Mouse (Mus musculus): ENCODE data around the gene Atf7. TPM values are rescaled to one million over a fixed set of nuclear protein-coding genes. Genes with fewer than 3 reads are reported as not detected.
A peak's percentile ranks its signal among the peaks of the same experiment; 100 is the strongest.

The Atf7 gene
- polyA plus RNA-seq, 1 experiment from 2014 or later = 14.2 TPM

DNA sequence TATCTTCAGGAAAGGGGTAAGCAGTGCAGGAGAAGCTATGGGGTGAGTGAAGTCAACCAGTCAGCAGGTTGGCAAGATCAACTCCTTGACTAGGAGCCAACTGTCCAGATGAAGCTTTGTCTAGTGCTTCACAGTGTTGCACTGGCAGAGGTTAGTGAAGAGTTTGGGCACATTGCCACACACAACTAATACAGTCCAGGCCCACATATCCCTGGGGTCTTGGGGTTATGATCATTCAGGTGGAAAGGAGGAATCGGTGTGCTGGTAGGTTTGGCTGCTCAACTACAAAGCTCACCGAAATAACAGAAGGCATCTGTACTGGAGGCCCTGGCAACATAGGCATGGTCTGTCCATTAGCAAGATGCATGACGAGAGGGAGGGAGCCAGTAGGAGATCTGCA, 77.8 kb downstream of the Atf7 start:
- H3K36me3 ChIP-seq (ENCODE audit: control insufficient read depth, insufficient read depth, low read length) = peaks cover 3% of the 10 kb centered on the region; the same call in 1 of the 2 replicates
- no peak overlapping the region for H3K4me3 ChIP-seq (ENCODE audit: low read depth, low read length)
- no peaks in the 10 kb centered on the region for H3K9me3 ChIP-seq (ENCODE audit: control insufficient read depth, low read length)
- H3K27me3 ChIP-seq (ENCODE audit: control insufficient read depth, insufficient read depth, low read length) = no peaks in the 10 kb centered on the region
- 91% methylated on average over 3 of the region's 3 CpGs for WGBS
- no peaks in the 10 kb centered on the region for H3K4me1 ChIP-seq (ENCODE audit: control insufficient read depth, insufficient read depth, low read length)
- no peak overlapping the region for H3K4me2 ChIP-seq (ENCODE audit: low read depth)
- H3K9ac ChIP-seq (ENCODE audit: low read length) = no peak overlapping the region
- DNase-seq (ENCODE audit: low spot score) (no peak), ATAC-seq (ENCODE audit: insufficient read depth, low FRiP score, low TSS enrichment) (no peak)
- H3K27ac ChIP-seq (ENCODE audit: low read depth, low read length) = no peak overlapping the region

DNA sequence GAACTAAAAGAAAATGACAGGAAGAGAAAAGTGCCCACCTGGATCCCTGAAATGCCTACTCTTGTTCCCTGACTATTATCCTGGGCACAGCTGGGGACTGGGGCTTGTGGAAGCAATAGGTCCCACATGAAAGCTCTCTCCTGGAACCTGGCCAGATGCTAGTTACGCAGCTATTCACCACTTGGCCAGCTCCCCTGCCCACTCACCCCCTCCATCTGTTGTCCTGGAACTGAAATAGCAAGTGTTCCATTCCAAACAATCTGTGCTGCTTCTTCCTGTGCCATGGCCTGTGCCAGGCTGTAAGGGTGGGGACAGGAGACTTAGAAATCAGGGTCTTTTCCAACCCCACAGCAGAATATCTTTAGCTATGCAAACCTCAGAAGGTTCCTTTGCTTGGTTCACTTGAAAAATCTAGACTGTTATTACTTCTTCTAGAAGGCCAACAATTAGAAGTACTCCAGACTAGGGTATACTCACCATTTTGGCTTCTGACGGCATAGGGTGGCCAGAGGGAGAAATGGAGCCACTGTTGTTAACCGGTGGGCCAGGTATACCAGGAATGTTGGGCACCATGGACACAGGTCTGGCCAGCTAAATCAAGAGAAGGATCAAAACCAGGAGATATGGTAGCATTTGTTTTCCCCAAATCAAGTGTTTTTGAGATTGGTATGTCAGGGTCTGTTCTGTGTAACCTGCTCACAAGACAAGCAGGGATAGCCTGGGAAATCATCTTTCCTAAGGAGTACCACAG, 78.4 kb downstream of the Atf7 start:
- H3K27ac ChIP-seq (ENCODE audit: low read depth, low read length) = no peak overlapping the region
- H3K36me3 ChIP-seq (ENCODE audit: control insufficient read depth, insufficient read depth, low read length) = peaks cover 3% of the 10 kb centered on the region; the same call in 1 of the 2 replicates
- no peak overlapping the region for H3K9ac ChIP-seq (ENCODE audit: low read length)
- no peak overlapping the region for H3K4me3 ChIP-seq (ENCODE audit: low read depth, low read length)
- no peaks in the 10 kb centered on the region for H3K4me1 ChIP-seq (ENCODE audit: control insufficient read depth, insufficient read depth, low read length)
- H3K27me3 ChIP-seq (ENCODE audit: control insufficient read depth, insufficient read depth, low read length) = no peaks in the 10 kb centered on the region
- ATAC-seq (ENCODE audit: insufficient read depth, low FRiP score, low TSS enrichment) (no peak), DNase-seq (ENCODE audit: low spot score) (no peak)
- H3K9me3 ChIP-seq (ENCODE audit: control insufficient read depth, low read length) = no peaks in the 10 kb centered on the region
- no peak overlapping the region for H3K4me2 ChIP-seq (ENCODE audit: low read depth)
- WGBS = 89% methylated on average over 3 of the region's 3 CpGs

DNA sequence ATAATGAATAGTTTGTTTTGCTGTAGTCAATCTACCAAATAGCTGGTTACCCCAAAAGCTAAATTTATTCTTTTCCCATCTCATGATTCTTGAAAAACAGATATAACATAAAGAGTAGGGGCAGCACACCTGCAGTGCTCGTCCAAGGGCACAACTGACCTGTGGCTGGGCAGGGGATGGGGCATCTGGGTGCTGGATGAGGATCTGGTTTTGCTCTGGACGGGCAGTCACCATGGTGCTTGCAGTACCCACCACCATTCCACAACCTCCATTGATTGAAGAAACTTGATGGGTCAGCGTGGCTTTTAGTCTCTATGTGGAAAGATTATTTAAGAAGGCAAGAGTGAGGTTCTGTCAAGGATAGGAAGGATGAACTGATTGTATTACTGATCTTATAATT, 79.0 kb downstream of the Atf7 start:
- H3K36me3 ChIP-seq (ENCODE audit: control insufficient read depth, insufficient read depth, low read length) = peaks cover 3% of the 10 kb centered on the region; the same call in 1 of the 2 replicates
- no peaks in the 10 kb centered on the region for H3K9me3 ChIP-seq (ENCODE audit: control insufficient read depth, low read length)
- no peaks in the 10 kb centered on the region for H3K4me1 ChIP-seq (ENCODE audit: control insufficient read depth, insufficient read depth, low read length)
- H3K27me3 ChIP-seq (ENCODE audit: control insufficient read depth, insufficient read depth, low read length) = no peaks in the 10 kb centered on the region
- no peak overlapping the region for H3K4me3 ChIP-seq (ENCODE audit: low read depth, low read length)
- no peak overlapping the region for H3K27ac ChIP-seq (ENCODE audit: low read depth, low read length)
- H3K9ac ChIP-seq (ENCODE audit: low read length) = no peak overlapping the region
- no peak overlapping the region for H3K4me2 ChIP-seq (ENCODE audit: low read depth)
- ATAC-seq (ENCODE audit: insufficient read depth, low FRiP score, low TSS enrichment) (no peak), DNase-seq (ENCODE audit: low spot score) (no peak)
- WGBS = 90% methylated on average over 3 of the region's 3 CpGs

DNA sequence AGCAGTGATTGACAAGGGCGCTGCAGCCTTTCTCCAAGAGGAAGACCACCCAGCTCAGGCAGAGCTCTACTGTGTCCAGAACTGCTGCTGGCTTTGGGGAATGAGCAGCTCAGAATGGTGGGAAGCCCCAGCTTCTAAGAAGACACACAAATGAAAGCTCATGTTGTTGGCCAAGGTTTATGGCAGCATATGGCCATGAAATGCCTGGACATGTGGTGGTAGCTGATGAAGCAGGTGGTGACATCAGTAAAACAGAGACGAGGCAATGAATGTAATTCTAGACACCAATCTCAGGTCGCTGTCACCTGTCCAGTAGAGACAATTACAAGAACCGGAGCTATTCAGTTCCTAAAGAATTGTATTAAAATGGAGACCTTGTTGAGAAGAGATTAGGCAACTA, 80.5 kb downstream of the Atf7 start:
- H3K9ac ChIP-seq (ENCODE audit: low read length) = no peak overlapping the region
- no peak overlapping the region for H3K4me3 ChIP-seq (ENCODE audit: low read depth, low read length)
- H3K4me2 ChIP-seq (ENCODE audit: low read depth) = no peak overlapping the region
- H3K36me3 ChIP-seq (ENCODE audit: control insufficient read depth, insufficient read depth, low read length) = peaks cover 3% of the 10 kb centered on the region; the same call in 1 of the 2 replicates
- DNase-seq (ENCODE audit: low spot score) = no peak
- ATAC-seq (ENCODE audit: insufficient read depth, low FRiP score, low TSS enrichment) = no peak
- H3K9me3 ChIP-seq (ENCODE audit: control insufficient read depth, low read length) = no peaks in the 10 kb centered on the region
- H3K27ac ChIP-seq (ENCODE audit: low read depth, low read length) = no peak overlapping the region
- WGBS = 89% methylated on average over 4 of the region's 4 CpGs
- no peaks in the 10 kb centered on the region for H3K4me1 ChIP-seq (ENCODE audit: control insufficient read depth, insufficient read depth, low read length)
- H3K27me3 ChIP-seq (ENCODE audit: control insufficient read depth, insufficient read depth, low read length) = no peaks in the 10 kb centered on the region

DNA sequence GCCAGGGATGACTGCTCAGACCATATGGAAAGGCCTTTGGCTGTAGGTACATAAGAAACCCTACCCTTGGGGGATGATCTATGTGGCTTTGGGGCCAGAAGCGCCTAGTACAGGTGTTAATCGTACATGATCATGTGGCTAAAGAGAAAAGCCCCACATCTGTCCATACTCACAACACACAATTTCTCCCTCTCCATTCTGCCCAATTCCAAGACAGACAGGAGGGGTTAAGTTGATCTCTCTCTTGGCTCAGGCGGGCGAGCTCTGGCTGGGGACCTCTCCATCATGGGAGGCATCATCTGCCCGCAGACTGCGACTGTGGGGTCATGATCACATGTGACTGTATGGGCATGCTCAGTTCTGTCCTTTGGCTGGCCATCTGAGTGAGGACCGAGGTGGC, 91.3 kb downstream of the Atf7 start:
- WGBS = 91% methylated on average over 7 of the region's 7 CpGs
- Histone ChIP-seq H3K9ac (ENCODE audit: low read length) (no peak overlapping the region), H3K4me3 (ENCODE audit: low read depth, low read length) (no peak overlapping the region), H3K36me3 (ENCODE audit: control insufficient read depth, insufficient read depth, low read length) (peaks cover 6% of the 10 kb centered on the region), H3K27ac (ENCODE audit: low read depth, low read length) (no peak overlapping the region), H3K4me1 (ENCODE audit: control insufficient read depth, insufficient read depth, low read length) (no peaks in the 10 kb centered on the region), H3K27me3 (ENCODE audit: control insufficient read depth, insufficient read depth, low read length) (no peaks in the 10 kb centered on the region), H3K9me3 (ENCODE audit: control insufficient read depth, low read length) (no peaks in the 10 kb centered on the region), H3K4me2 (ENCODE audit: low read depth) (no peak overlapping the region)
- no peak for DNase-seq (ENCODE audit: low spot score)
- ATAC-seq (ENCODE audit: insufficient read depth, low FRiP score, low TSS enrichment) = no peak

DNA sequence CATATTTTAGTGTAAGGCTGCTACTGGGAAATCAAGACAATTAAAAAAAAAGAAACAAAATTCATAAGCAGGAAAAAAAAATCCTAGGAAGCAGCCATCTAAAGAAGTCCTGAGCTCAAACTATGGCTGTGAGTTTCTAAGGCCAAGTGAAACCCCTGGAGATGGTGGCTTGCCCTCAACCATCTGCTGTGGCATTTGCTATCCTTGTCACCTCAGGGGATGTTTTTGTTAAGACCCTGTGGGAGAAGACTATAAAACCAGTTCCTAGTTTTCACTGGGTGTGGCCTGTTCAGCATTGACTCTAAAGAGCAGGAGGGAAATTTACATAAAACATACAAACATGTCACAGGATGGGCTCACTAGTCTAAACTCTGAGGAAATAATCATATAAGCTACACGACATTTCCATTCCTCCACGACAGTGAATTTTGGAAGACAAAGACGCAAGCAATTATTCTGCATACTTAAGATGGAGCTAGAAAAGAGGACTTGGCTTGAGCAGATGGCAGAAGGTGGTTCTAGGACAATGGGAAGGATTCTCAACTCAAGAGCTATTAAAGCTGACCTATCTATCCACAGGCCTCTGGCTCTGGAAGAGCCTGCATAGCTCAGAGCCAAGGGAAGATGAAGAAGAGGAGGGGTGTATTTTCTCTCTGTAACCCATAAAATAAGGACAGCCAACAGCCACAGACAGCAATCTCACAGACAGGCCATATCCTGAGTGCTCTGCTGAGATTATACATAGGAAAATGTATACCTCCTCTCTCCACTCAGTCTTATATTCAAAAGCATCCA, 93.0 kb downstream of the Atf7 start:
- Histone ChIP-seq H3K27ac (ENCODE audit: low read depth, low read length) (no peak overlapping the region), H3K36me3 (ENCODE audit: control insufficient read depth, insufficient read depth, low read length) (peaks cover 6% of the 10 kb centered on the region), H3K4me2 (ENCODE audit: low read depth) (no peak overlapping the region), H3K27me3 (ENCODE audit: control insufficient read depth, insufficient read depth, low read length) (no peaks in the 10 kb centered on the region), H3K4me3 (ENCODE audit: low read depth, low read length) (no peak overlapping the region), H3K9ac (ENCODE audit: low read length) (no peak overlapping the region), H3K9me3 (ENCODE audit: control insufficient read depth, low read length) (no peaks in the 10 kb centered on the region), H3K4me1 (ENCODE audit: control insufficient read depth, insufficient read depth, low read length) (no peaks in the 10 kb centered on the region)
- WGBS = 87% methylated on average over 3 of the region's 3 CpGs
- DNase-seq (ENCODE audit: low spot score) (no peak), ATAC-seq (ENCODE audit: insufficient read depth, low FRiP score, low TSS enrichment) (no peak)

DNA sequence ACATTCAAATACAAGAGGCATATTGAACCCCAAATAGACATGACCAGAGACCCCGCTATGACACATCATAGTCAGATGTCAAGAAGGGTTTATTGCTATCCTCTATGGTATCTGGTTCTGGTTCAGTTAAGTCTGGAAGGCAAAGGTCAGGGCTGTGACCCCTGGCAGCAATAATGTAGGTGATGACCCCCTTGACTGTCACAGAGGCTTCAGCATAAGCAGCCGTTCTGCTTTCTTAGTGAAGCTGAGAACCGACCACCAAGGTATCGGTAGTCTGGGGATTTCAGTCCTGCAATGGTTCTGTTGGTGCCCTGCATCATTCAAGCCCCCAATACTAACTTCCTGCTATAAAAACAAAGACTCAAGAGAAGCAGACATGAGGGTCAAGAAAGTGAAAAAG, 93.7 kb downstream of the Atf7 start:
- WGBS = 64% methylated on average over 4 of the region's 4 CpGs
- no peak overlapping the region for H3K4me3 ChIP-seq (ENCODE audit: low read depth, low read length)
- peaks cover 6% of the 10 kb centered on the region for H3K36me3 ChIP-seq (ENCODE audit: control insufficient read depth, insufficient read depth, low read length)
- H3K9ac ChIP-seq (ENCODE audit: low read length) = no peak overlapping the region
- no peak overlapping the region for H3K27ac ChIP-seq (ENCODE audit: low read depth, low read length)
- no peaks in the 10 kb centered on the region for H3K27me3 ChIP-seq (ENCODE audit: control insufficient read depth, insufficient read depth, low read length)
- H3K9me3 ChIP-seq (ENCODE audit: control insufficient read depth, low read length) = no peaks in the 10 kb centered on the region
- ATAC-seq (ENCODE audit: insufficient read depth, low FRiP score, low TSS enrichment) = no peak
- H3K4me2 ChIP-seq (ENCODE audit: low read depth) = no peak overlapping the region
- DNase-seq (ENCODE audit: low spot score) = no peak
- H3K4me1 ChIP-seq (ENCODE audit: control insufficient read depth, insufficient read depth, low read length) = no peaks in the 10 kb centered on the region

DNA sequence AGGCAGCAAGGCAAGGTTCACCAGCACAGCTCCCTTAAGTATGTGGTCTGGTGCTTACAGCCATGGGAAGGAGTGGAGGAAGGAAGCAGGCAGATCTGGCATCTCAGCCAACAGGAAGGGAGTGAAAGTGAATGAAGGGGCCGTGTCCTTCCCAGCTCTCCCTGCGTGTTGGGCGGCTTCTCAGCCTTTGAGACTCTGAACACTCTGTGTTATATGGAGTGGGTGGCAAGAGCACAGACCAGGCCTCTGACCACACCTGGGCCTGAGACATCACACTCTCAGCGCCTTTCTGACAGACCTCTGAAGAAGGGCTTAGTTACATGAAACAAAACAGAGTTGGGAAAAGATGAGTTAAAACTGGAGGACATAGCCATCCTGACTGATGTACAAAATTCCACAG, 94.7 kb downstream of the Atf7 start:
- no peaks in the 10 kb centered on the region for H3K9me3 ChIP-seq (ENCODE audit: control insufficient read depth, low read length)
- no peak overlapping the region for H3K9ac ChIP-seq (ENCODE audit: low read length)
- DNase-seq (ENCODE audit: low spot score) (no peak), ATAC-seq (ENCODE audit: insufficient read depth, low FRiP score, low TSS enrichment) (no peak)
- H3K4me3 ChIP-seq (ENCODE audit: low read depth, low read length) = no peak overlapping the region
- no peak overlapping the region for H3K4me2 ChIP-seq (ENCODE audit: low read depth)
- no peak overlapping the region for H3K27ac ChIP-seq (ENCODE audit: low read depth, low read length)
- H3K27me3 ChIP-seq (ENCODE audit: control insufficient read depth, insufficient read depth, low read length) = no peaks in the 10 kb centered on the region
- WGBS = 81% methylated on average over 4 of the region's 4 CpGs
- peaks cover 6% of the 10 kb centered on the region for H3K36me3 ChIP-seq (ENCODE audit: control insufficient read depth, insufficient read depth, low read length)
- no peaks in the 10 kb centered on the region for H3K4me1 ChIP-seq (ENCODE audit: control insufficient read depth, insufficient read depth, low read length)

DNA sequence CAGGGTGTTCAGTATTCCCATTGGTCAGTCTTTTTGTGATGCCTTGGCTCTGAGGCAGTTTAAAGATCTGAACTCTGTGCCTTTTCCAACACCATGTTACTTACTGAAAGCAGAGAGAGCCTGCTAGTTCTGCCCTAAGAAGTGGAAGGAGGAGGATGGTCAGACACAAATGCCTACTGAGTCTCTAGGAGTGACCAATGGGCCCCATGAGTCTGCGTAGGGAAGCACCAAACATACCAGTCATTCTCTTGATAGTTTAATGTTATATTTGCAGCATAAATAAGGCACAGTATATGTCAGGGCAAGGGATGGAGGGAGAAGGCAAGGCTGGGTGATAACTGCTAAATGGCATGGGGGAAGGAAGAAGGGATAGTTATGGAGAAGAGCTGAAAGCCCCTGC, 96.9 kb downstream of the Atf7 start:
- Histone ChIP-seq H3K9ac (ENCODE audit: low read length) (no peak overlapping the region), H3K9me3 (ENCODE audit: control insufficient read depth, low read length) (no peaks in the 10 kb centered on the region), H3K27me3 (ENCODE audit: control insufficient read depth, insufficient read depth, low read length) (no peaks in the 10 kb centered on the region), H3K4me1 (ENCODE audit: control insufficient read depth, insufficient read depth, low read length) (no peaks in the 10 kb centered on the region), H3K4me3 (ENCODE audit: low read depth, low read length) (no peak overlapping the region), H3K27ac (ENCODE audit: low read depth, low read length) (no peak overlapping the region), H3K36me3 (ENCODE audit: control insufficient read depth, insufficient read depth, low read length) (peaks cover 4% of the 10 kb centered on the region), H3K4me2 (ENCODE audit: low read depth) (no peak overlapping the region)
- peak; percentile 2 for DNase-seq (ENCODE audit: low spot score)
- 93% methylated on average over 1 of the region's 1 CpGs for WGBS
- no peak for ATAC-seq (ENCODE audit: insufficient read depth, low FRiP score, low TSS enrichment)

Data from neural tube, embryonic 11.5 days (tissue).